Mouse (Mus musculus) mouse trophoblast stem cell (cell line): ENCODE measurements around the gene Rars2.
"Not testable (repeated sequence)": the region's sequence is repeated elsewhere in the genome, so short reads cannot be mapped to it uniquely, and the experiment has no call there.

Source experiments
- in situ Hi-C, 2 experiments: fragments of 300-500 bp; cut with MseI, MboI; formaldehyde crosslinking; loops; 2 replicates in 1 of 2; 3 replicates in 1 of 2; pipeline ENCODE4 v1.15.1; 2025

Gene Rars2

GRCm38 (mm10) chr4:34614630-34615094 is at the start of gene Rars2, which contains the start of gene Orc3:
Rars2 (plus strand) TSS chr4:34614957.
Orc3 (minus strand) TSS chr4:34614944.
- in situ Hi-C loops: no loop called here

- in situ Hi-C loops: no loop called here
Observed at GRCm38 (mm10) chr4:34566226-34566625, 48.5 kb upstream of the Rars2 start.

DNA sequence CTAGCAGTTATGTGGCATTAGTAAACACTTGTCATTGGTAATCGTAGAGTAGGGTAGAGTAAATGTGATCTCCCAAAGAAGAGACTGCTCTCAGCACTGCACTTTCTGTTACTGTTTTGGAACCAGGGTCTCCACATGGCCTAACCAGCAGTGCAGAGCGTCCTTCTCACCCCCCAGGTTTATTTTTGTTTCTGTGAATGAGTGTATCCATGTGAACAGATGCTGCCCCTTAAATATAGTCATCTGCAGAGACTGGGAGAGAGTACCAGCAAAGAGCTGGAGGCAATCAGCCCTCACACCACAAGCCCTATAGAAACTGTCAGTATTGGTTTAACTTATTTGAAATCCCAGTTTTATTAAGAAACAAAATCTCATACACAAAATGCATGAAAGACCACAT is 41.9 kb upstream of the Rars2 start:
- in situ Hi-C loops: no loop called here

DNA sequence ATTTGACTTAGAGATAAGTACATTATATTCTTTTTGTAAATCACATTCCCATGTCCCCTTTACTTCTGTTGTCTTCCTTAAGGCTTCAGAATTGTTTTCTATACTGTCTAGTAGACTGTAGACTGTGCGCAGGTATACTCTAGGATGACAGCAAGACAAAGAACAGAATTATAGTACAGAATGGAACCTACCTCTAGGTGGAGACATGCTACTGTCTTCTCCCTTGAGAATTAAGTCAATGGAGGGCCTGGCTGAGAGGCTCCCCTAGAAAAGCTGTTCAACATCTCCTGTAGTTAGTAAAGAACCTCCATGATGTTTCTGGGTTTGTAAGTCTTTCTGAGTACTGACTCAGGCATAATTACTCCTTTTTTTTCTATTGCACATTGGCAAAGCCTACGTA is 37.7 kb upstream of the Rars2 start:
- in situ Hi-C loops: no loop called here

DNA sequence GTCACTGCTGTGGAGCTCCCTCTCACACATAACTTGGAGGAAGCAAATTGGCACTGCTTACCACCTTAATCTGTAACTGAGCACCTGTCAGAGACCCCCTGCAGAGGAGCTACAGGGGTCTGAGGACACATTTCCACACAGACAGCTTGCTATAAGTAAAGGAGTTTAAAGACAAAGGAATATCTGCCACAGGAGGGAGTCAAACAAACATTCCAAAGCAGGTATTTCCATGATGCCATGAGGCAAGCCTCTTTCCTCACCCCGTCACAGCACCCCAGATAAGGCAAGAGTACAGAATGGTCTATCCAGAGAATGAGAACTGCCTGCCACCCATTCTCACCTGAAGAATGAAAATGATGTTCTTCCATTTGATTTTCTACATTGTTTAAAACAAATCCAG is 35.5 kb upstream of the Rars2 start:
- in situ Hi-C loops: no loop called here

GRCm38 (mm10) chr4:34581489-34581888 is 33.3 kb upstream of the Rars2 start:
- in situ Hi-C loops: not testable (repeated sequence)

GRCm38 (mm10) chr4:34581990-34582389 is 32.8 kb upstream of the Rars2 start:
- in situ Hi-C loops: no loop called here

DNA sequence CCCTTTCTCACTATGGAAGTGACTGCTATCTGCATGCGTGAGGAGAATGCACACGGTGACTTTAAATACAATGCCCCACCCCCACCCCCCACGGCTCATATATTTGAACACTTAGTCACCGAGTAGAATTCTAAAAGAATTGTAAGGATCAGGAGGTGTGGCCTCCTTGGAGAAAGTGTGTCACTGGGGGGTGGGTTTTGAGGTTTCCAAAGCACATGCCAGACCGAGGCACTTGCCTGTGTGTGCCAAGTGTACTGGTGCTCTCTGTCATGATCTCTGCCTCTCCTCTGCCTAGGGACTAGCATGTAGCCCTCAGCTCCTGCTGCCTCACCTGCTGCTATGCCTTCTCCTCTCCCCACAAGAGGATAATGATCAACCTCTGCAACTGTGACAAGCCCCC is 32.3 kb upstream of the Rars2 start:
- in situ Hi-C loops: no loop called here

DNA sequence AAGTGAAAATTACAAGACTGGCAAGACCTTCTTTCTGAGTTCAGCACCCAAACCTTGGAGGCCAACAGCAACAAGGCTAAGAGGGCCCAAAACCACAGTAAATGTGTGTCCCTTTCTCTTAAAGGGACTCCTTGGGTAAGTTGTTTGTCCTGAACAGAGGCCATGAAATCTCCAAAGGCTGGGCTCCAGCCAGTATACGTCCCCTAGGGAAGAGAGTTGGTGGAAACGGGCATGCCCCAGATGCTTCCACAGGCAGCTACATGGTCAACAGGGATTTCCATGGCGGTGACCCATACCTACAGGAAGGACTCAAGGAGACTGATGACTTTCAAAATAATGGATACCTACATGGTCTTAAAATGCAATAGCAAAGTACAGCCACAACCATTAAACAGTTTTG is 31.3 kb upstream of the Rars2 start:
- in situ Hi-C loops: no loop called here

- in situ Hi-C loops: no loop called here
Observed at GRCm38 (mm10) chr4:34584871-34585607, 29.7 kb upstream of the Rars2 start.

DNA sequence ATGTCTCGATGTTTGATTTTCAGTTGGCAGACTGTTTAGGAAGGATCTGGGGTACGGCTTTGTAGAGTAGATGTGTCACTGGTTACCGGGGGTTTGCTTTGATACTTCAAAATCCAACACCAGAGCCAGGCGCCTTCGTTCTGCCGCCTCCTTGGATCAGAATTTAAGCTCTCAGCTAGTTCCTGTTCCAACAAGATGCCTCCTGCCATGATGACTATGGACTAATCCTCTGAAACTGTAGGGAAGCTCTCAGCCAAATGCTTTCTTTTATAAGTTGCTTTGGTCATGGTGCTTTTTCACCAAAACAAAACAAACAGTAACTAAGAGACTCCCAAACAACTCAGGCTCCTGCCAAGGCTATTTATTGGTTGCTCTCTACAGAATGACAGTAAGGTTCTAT is 11.6 kb upstream of the Rars2 start:
- in situ Hi-C loops: no loop called here

GRCm38 (mm10) chr4:34606658-34607057 is 8.1 kb upstream of the Rars2 start:
- in situ Hi-C loops: no loop called here

- in situ Hi-C loops: no loop called here
Observed at GRCm38 (mm10) chr4:34613571-34614145, 1.1 kb upstream of the Rars2 start.

DNA sequence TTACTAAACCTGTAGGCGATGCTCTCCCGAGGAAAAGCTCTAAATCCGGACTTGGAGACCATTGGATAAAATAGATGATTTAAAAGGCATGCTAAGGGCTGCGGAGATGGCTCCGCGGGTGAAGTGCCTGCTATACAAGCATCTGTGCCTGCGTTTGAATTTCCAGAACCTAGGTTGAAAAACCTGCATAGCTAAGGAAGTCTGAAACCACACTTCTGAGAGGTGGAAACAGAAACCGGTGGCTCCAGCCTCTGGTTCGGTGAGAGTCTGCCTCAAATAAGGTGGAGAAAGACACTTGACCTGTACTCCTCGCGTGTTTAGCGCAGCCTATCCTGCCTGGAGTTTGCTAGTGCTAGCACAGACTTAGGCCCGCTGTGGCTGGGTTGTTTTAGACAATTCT is 546 bp downstream of the Rars2 start:
- in situ Hi-C loops: no loop called here

- in situ Hi-C loops: no loop called here
Observed at GRCm38 (mm10) chr4:34616146-34616545, 1.4 kb downstream of the Rars2 start.

GRCm38 (mm10) chr4:34625556-34625955 is 10.8 kb downstream of the Rars2 start:
- in situ Hi-C loops: no loop called here

GRCm38 (mm10) chr4:34626401-34626800 is 11.6 kb downstream of the Rars2 start:
- in situ Hi-C loops: no loop called here

DNA sequence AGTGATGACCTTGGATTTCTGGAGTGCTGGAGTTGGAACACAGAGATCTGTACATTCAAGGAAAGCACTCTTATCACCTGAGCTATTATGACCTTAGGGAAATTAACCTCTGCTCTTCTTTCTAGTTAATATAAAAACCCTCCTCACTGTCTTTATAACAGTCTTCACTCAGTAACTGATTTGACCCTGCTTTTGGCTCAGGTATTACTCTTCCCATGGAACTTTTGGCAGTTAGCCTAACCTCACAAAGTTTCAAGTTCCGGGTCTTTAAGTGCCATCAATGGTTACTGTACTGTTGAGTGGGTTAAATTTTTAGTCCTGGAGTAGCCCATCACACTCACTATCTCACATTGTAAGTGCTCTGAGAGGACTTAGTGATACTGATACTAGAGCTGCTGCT is 15.2 kb downstream of the Rars2 start:
- in situ Hi-C loops: no loop called here

- in situ Hi-C loops: no loop called here
Observed at GRCm38 (mm10) chr4:34634129-34634528, 19.4 kb downstream of the Rars2 start.

- in situ Hi-C loops: no loop called here
Observed at GRCm38 (mm10) chr4:34636036-34636435, 21.3 kb downstream of the Rars2 start.

DNA sequence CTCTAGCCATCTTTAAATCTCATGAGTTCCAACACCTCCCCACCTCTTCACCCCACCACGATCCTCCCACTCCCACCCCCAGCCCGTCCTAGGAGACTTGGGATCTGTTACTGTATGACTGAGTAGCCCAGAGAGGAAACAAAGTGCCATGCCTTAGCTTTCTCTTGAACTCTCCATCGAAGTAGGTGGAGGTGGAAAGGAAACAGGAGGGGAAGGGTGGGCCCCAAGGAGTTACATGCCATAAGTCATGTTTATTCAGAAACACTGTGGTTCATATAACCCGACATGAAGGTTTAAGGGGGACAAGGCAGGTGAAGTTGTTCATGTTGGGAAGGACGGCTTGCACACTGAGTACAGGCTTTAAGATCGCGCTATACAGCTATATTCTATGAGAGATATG is 22.6 kb downstream of the Rars2 start:
- in situ Hi-C loops: no loop called here

DNA sequence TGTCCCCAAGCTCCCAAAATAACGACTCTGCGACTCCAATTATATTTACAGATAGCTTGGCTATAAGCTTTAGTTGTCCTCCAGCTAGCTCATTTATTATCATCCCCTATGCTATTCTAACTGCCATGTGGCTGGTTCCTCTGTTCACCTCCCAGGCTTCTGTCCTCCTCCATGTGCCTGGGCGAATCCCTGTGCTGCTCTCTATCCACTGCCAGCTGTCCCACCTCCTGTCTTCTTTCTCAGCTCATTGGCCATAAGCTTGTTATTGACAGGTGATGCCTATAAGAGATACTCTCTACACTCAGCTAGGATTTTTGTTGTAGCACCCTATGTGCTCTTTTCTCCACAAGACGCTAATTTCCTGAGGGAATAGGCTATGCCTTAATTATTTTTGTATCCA is 23.1 kb downstream of the Rars2 start:
- in situ Hi-C loops: no loop called here

GRCm38 (mm10) chr4:34639745-34640364 is 25.1 kb downstream of the Rars2 start:
- in situ Hi-C loops: no loop called here
